Mouse (Mus musculus) kidney, adult 9 months (tissue): ENCODE measurements at regions not wholly inside any gene's neighbourhood (a gene's known extent, or its start where the extent isn't known, plus 50 kb on each side); places are given as distances from the start of the nearest gene placed in this dataset.
"Not testable (repeated sequence)": the region's sequence is repeated elsewhere in the genome, so short reads cannot be mapped to it uniquely, and the experiment has no call there.

ENCODE experiments used
- DNase-seq: peaks from one replicate; pipeline ENCODE4 v3.0.0; 2022

DNA sequence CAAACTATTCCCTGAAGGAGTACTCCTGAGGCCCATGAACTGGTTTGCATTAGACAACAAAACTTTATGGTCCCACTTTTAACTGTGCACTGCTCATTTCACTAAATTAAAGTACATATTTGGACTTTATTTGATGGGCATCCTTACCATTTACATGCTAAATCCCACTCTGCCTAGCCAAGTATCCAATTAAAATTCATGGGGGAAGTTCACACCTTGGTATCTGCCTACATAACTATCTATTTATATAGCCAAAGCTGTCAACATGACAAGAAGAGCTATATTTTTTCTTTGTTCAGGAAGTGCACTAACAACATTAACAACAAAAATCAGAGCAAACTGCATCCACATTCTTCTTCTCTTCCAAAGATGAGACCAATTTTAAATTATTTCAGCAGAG is 317.7 kb upstream of the Nwd2 start:
- no peak for DNase-seq

DNA sequence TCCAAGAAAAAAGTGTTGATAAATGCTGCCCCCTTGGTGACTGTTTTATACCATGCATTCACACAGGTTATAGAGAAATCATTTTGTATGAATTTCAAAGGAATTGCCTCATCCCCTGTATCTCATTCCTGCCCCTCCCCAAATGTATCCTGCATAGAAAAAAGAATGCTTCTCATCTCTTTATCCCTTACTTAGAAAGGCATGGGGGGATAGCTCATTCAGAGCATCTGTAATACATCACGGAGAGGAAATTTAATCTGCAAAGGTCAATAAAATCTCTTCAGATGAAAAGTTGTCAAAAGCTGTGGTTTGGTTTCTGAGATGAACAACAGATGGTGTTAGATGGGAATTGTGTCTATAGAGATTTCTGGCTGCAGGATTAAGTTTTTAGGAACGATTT is 297.8 kb upstream of the Nwd2 start:
- no peak for DNase-seq

DNA sequence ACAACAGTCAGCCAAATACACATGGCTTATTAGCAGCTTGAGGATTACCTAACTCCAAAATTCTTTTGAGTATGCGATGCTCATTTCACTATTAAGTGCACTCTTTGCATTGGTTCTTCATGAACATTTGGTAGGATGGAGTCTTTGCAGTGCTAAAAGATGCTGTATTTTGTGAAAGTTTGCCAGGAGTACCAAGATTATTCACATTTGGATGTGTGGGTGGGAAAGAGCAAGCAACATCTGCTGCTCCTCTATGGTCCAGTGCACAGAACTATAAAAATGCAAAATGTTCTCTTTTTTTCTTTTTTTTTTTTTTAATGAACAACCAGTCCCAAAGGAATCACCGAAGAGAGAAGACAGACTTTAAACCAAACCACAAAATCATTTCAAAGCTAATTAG is 256.9 kb upstream of the Nwd2 start:
- no peak for DNase-seq

- DNase-seq: no peak
These were observed 250.9 kb upstream of the Nwd2 start for GRCm38 (mm10) chr5:63397963-63398362.

DNA sequence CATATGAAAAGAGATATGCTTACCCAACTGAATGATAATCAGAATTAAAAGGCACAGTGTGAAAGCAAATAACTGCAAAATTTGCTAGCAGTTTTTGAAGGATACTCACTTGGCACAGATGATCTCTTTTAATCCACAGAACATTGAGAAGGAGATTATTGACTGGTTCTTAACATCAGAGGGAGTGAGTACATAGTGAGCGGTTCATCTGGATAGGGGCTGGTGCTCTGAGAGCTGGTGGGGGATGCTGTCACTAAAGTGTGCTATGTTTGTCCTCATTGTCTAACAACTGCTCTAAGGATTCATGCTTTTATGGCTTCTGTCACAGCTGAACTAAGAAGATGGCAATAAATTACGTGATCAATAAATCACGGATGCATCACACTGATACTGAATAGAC is 218.7 kb upstream of the Nwd2 start:
- DNase-seq: no peak

DNA sequence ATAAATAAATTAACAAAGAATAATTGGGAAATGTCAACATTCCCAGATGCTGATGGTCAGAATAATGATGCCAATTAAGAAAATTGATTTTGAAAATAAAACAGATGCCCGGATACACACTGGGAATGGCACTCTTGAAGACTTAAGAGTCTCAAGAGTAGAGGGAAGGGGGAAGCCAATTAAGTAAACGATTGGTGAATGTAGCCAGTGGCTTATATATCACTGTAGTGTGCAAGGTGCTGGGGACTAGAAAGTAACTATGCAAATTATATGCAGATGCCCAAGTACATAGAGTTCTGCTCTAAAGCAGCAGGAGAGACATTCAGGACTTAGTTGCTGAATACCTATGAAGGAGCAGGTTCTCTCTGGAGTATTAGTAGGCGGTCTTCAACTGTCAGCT is 204.5 kb upstream of the Nwd2 start:
- no peak for DNase-seq

- DNase-seq: no peak
These were observed 203.7 kb upstream of the Nwd2 start for GRCm38 (mm10) chr5:63445171-63445570.

- no peak for DNase-seq
These were observed 180.2 kb upstream of the Nwd2 start for GRCm38 (mm10) chr5:63468526-63469268.

DNA sequence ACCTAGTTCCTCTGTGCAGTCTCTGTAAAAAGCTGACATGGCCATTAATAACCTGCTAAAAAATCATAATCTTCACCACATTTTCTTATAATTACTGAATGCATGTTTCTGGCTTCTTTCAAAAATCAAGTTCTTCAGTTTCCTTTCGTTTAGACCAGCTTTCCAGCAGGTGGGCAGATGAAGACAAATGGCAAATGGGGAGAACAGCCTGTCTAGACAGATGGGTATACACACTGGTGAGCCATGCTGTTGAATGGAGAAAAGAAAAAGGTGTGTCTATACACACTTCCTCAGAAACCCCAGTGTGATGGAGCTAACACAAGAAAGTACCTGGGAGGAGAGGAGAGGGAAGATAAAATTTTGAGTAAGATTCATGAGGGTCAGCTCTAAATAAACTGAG is 179.2 kb upstream of the Nwd2 start:
- no peak for DNase-seq

DNA sequence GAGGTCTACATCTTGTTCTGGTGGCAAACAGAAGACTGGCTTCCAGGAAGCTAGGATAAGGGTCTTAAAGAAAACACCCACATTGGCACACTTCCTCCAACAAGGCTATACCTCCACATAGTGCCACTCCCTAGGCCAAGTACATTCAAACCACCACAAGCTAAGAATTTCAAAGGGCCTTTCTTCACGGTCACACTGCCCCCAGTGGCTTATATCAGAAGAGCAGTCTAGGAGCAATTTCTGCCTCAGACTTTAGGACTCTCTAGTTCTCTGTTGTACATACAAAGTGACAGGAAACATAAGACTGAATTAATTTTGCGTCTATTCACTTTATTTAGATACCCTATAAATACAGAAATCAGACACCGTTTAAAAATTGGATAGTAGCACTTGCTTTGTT is 175.7 kb upstream of the Nwd2 start:
- no peak for DNase-seq

- DNase-seq: no peak
These were observed 172.5 kb upstream of the Nwd2 start for GRCm38 (mm10) chr5:63476240-63476973.

DNA sequence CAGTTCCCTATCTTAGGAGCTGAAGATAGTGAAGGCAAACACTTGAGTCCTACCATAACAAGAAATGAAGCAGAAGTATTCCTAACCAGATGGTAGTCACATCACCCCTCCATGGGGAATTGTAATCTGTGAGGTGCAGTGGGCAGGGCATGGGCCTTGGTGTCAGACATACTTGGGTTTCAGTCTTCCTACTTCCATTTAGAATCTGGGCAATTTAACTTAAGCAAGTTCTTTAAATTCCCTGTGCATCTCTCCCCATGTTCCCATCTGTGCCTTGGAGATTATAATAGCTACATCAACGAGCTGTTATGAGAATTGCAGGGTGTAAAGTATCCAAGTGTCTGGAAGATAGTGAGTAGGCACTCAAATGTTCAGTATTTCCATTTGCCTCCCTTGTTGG is 149.9 kb upstream of the Nwd2 start:
- DNase-seq: no peak

DNA sequence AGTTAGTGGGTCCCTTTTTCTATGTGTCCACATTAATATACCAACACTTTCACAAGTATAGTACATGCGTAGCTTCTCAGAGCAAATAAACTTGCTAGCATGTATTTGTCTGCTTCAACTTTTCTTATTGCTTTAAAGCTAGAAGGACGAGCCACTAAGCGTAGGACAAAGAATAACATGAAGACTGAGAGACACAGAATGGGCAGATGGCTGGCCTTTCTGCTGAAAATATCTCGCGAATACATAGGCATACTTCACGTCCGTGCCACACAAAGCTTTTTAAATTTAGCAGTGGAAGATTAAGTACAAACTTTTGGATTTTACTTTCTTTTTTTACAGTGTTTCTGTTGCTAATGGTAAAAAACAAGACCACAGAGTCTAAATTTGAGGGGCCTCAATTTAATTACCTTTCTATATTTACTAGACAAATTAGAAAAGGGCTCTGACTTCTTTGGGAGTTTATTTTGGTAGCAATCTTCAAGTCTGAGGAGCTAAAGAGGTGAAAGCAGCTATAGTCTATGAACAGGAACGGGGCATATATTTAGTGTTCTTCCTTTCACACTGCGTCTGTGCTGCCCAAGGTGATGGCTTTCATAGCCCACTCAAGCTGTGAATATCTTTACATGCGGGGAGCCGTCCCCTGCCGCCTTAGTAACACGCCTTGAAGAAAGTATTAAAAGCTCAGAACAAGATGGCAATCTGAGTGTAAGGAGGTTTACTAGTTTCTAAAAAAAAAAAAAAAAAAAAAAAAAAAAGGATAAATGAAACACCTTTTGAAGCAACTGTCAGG is 145.7 kb upstream of the Nwd2 start:
- DNase-seq: no peak

- no peak for DNase-seq
These were observed 114.7 kb upstream of the Nwd2 start for GRCm38 (mm10) chr5:63534197-63534596.

GRCm38 (mm10) chr5:63540530-63540929 is 108.4 kb upstream of the Nwd2 start:
- peak; percentile 3 for DNase-seq

- no peak for DNase-seq
These were observed 103.4 kb upstream of the Nwd2 start for GRCm38 (mm10) chr5:63545482-63545881.

DNA sequence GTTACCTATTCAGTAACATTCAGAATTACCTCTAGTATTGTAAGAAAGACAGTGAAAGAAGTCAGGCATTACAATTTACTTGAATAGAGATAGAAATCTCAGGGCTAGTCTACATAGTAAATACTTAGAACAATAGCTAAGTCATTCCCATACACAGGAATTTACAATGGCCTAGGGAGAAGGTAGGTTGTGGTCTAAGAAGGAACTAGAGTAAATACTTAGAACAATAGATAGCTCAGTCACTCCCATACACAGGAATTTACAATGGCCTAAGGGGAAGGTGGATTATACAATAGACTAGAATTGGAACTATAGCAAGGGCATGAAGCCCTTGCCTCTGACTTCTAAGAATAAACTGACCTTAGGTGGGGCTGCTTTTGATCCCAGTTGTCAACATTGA is 83.0 kb upstream of the Nwd2 start:
- DNase-seq: not testable (repeated sequence)

DNA sequence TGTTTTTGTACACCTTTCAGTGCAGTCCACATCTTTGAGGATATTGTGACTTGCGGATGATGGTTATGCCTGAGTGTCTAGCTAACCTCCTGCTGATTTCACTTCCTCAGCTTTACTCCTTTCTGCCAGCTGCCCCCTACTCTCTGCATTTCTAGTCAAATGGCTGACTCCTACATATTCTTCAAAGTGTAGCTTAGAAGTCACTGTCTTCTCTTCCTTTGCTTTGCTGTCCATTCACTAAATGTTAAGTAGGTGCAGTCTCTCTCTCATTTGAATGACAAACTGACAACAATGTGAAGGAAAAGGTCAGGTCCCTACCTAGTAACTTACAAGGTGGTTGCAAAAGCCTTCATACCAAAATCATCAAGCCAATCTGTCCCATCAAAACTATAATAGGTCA is 73.5 kb upstream of the Nwd2 start:
- DNase-seq: no peak

GRCm38 (mm10) chr5:63579409-63579808 is 69.5 kb upstream of the Nwd2 start:
- DNase-seq: no peak

- DNase-seq: no peak
These were observed 61.9 kb upstream of the Nwd2 start for GRCm38 (mm10) chr5:63587051-63587450.

DNA sequence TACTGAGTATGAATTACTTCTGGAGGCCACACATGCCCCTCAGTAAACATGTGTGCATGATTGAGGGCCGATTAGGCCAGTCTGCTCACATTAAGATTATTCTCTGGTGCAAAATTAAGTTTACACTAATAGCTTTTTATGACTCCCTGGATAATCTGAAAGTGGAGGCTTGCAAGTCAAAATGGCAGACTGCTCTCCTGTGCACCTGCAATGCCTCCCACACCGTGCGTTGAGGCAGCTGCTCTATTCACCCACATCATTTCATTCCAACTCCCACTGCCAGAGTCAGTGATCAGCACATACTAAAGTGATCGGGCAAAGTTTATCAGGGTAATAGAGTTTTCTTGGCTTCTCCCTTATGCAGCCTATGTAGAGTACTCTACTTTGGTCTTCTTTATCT is 61.0 kb upstream of the Nwd2 start:
- DNase-seq: no peak
